Mouse (Mus musculus) thymus, adult 2 months (tissue): ENCODE measurements around the gene Dock1. TPM values are rescaled to one million over a fixed set of nuclear protein-coding genes. Genes with fewer than 3 reads are reported as not detected.

Experiments used
- DNase-seq: peaks from one replicate; pipeline ENCODE4 v3.0.0; 2021
- H3K27ac ChIP-seq: fragments of 200-500 bp; 2 replicates; pipeline ENCODE4 v1.5.1; 2012; ENCODE audit warnings: low read length, control low read depth; ENCODE audit not compliant: control insufficient read depth, insufficient read depth
- H3K27me3 ChIP-seq: fragments of 200-500 bp; 2 replicates; pipeline ENCODE4 v1.6.1; 2012; ENCODE audit warnings: mild to moderate bottlenecking, low read length, moderate library complexity, mixed read lengths; ENCODE audit not compliant: control insufficient read depth, insufficient read depth
- H3K36me3 ChIP-seq: fragments of 200-500 bp; 2 replicates; pipeline ENCODE4 v1.6.1; 2012; ENCODE audit warnings: mild to moderate bottlenecking, low read length, moderate library complexity; ENCODE audit not compliant: control insufficient read depth, insufficient read depth
- H3K4me1 ChIP-seq: fragments of 200-500 bp; replicated peaks from 2 replicates; pipeline ENCODE4 v1.6.1; 2012; ENCODE audit warnings: low read length; ENCODE audit not compliant: control insufficient read depth, insufficient read depth
- H3K4me3 ChIP-seq: fragments of 200-500 bp; 2 replicates; pipeline ENCODE4 v1.5.1; 2012; ENCODE audit warnings: mild to moderate bottlenecking, low read length, control low read depth, moderate library complexity; ENCODE audit not compliant: control insufficient read depth, insufficient read depth
- CTCF ChIP-seq: fragments of 200-500 bp; IDR thresholded peaks from 2 replicates; pipeline ENCODE4 v1.5.1; 2012; ENCODE audit warnings: mild to moderate bottlenecking, control low read depth, low read length, moderate library complexity, borderline replicate concordance; ENCODE audit not compliant: control insufficient read depth, poor library complexity, insufficient read depth; ENCODE audit errors: extremely low read depth
- POLR2A ChIP-seq: fragments of 200-500 bp; IDR thresholded peaks from 2 replicates; pipeline ENCODE4 v1.6.1; 2012; ENCODE audit warnings: mild to moderate bottlenecking, low read length, control low read depth, moderate library complexity; ENCODE audit not compliant: control insufficient read depth, poor library complexity, insufficient read depth; ENCODE audit errors: extremely low read depth
- WGBS: fragments of 180-500 bp; shearing (Covaris S2); methylation state at CpG from one replicate; pipeline ENCODE4 v1.1.7; 2018; 5-methylcytosine and 5-hydroxymethylcytosine counted together
- polyA plus RNA-seq: library from polyadenylated mRNA; depleted of rRNA; stranded (reverse); fragments of >200 nt; gene quantifications from 2 replicates; pipeline ENCODE4 v1.2.3, GENCODE M21; 2012

The Dock1 gene
- polyA plus RNA-seq, 1 experiment, result 3.2 TPM

GRCm38 (mm10) chr7:134702481-134702880, 32.0 kb downstream of the Dock1 start:
- no peak overlapping the region for H3K27ac ChIP-seq
- DNase-seq, result no peak
- peaks cover under 1% of the 10 kb centered on the region; the same call in 1 of the 2 replicates for H3K4me1 ChIP-seq
- H3K36me3 ChIP-seq, result no peaks in the 10 kb centered on the region
- no peak for TF ChIP-seq POLR2A
- TF ChIP-seq CTCF, result no peak
- H3K27me3 ChIP-seq, result no peaks in the 10 kb centered on the region
- WGBS, result 86% methylated on average over 5 of the region's 5 CpGs
- H3K4me3 ChIP-seq, result no peak overlapping the region

- no peak for DNase-seq
- Histone ChIP-seq H3K27me3 (no peaks in the 10 kb centered on the region), H3K4me1 (no peaks in the 10 kb centered on the region), H3K27ac (no peak overlapping the region), H3K36me3 (no peaks in the 10 kb centered on the region), H3K4me3 (no peak overlapping the region)
- WGBS, result 90% methylated on average over 2 of the region's 2 CpGs
- TF ChIP-seq POLR2A (no peak), CTCF (no peak)
Observed at GRCm38 (mm10) chr7:134703704-134704103, 33.2 kb downstream of the Dock1 start.

- 94% methylated on average over 5 of the region's 5 CpGs for WGBS
- Histone ChIP-seq H3K4me1 (no peaks in the 10 kb centered on the region), H3K27ac (no peak overlapping the region), H3K27me3 (no peaks in the 10 kb centered on the region), H3K36me3 (no peaks in the 10 kb centered on the region), H3K4me3 (no peak overlapping the region)
- TF ChIP-seq POLR2A, result no peak
- no peak for TF ChIP-seq CTCF
- DNase-seq, result no peak
Observed at GRCm38 (mm10) chr7:134709226-134709853, 38.9 kb downstream of the Dock1 start.

- H3K4me3 ChIP-seq, result no peak overlapping the region
- no peaks in the 10 kb centered on the region for H3K27me3 ChIP-seq
- no peak overlapping the region for H3K27ac ChIP-seq
- H3K36me3 ChIP-seq, result no peaks in the 10 kb centered on the region
- 86% methylated on average over 1 of the region's 1 CpGs for WGBS
- no peaks in the 10 kb centered on the region for H3K4me1 ChIP-seq
- DNase-seq, result no peak
- TF ChIP-seq CTCF (no peak), POLR2A (no peak)
Observed at GRCm38 (mm10) chr7:134711576-134711975, 41.1 kb downstream of the Dock1 start.

GRCm38 (mm10) chr7:134719406-134719805, 49.0 kb downstream of the Dock1 start:
- H3K4me3 ChIP-seq, result no peak overlapping the region
- no peaks in the 10 kb centered on the region for H3K36me3 ChIP-seq
- H3K27me3 ChIP-seq, result no peaks in the 10 kb centered on the region
- 93% methylated on average over 3 of the region's 3 CpGs for WGBS
- H3K4me1 ChIP-seq, result no peaks in the 10 kb centered on the region
- H3K27ac ChIP-seq, result no peak overlapping the region
- DNase-seq, result no peak
- no peak for TF ChIP-seq POLR2A
- TF ChIP-seq CTCF, result no peak

GRCm38 (mm10) chr7:134722361-134722760, 51.9 kb downstream of the Dock1 start:
- DNase-seq, result no peak
- Histone ChIP-seq H3K36me3 (no peaks in the 10 kb centered on the region), H3K27ac (no peak overlapping the region), H3K4me1 (no peaks in the 10 kb centered on the region), H3K4me3 (no peak overlapping the region), H3K27me3 (no peaks in the 10 kb centered on the region)
- 92% methylated on average over 7 of the region's 7 CpGs for WGBS
- TF ChIP-seq POLR2A, result no peak
- TF ChIP-seq CTCF, result no peak

- no peaks in the 10 kb centered on the region for H3K27me3 ChIP-seq
- H3K4me1 ChIP-seq, result no peaks in the 10 kb centered on the region
- no peak for DNase-seq
- no peaks in the 10 kb centered on the region for H3K36me3 ChIP-seq
- H3K27ac ChIP-seq, result no peak overlapping the region
- no peak overlapping the region for H3K4me3 ChIP-seq
- TF ChIP-seq POLR2A (no peak), CTCF (no peak)
- 93% methylated on average over 9 of the region's 9 CpGs for WGBS
Observed at GRCm38 (mm10) chr7:134722955-134723354, 52.5 kb downstream of the Dock1 start.
